Mouse (Mus musculus) thymus, adult 2 months (tissue): ENCODE results near the gene Sgf29.

Experiments used
- CTCF ChIP-seq: fragments of 200-500 bp; IDR thresholded peaks from 2 replicates; pipeline ENCODE4 v1.5.1; 2012; ENCODE audit warnings: mild to moderate bottlenecking, control low read depth, low read length, moderate library complexity, borderline replicate concordance; ENCODE audit not compliant: control insufficient read depth, poor library complexity, insufficient read depth; ENCODE audit errors: extremely low read depth
- POLR2A ChIP-seq: fragments of 200-500 bp; IDR thresholded peaks from 2 replicates; pipeline ENCODE4 v1.6.1; 2012; ENCODE audit warnings: mild to moderate bottlenecking, low read length, control low read depth, moderate library complexity; ENCODE audit not compliant: control insufficient read depth, poor library complexity, insufficient read depth; ENCODE audit errors: extremely low read depth

DNA sequence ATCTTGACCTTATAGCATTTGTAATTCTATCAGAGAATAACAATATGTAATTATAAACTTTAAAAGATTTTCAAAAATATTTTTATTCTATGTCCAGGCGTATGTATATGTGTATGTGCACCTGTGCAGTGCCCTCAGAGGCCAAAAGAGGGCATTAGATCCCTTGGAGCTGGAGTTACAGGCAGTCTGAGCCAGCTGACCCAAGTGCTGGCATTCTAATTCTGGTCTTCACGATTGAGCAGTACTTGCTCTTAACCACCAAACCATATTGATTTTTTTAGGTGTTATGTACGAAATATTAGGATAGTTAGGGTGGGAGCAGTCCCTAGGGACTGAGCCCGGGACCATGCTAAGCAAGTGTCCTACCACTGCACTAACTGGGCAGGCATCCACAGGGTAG lies 623 bp upstream of the Sgf29 start:
- TF ChIP-seq CTCF: no peak
- no peak for TF ChIP-seq POLR2A
